Mouse (Mus musculus): ENCODE measurements at regions not wholly inside any gene's neighbourhood (a gene's known extent, or its start where the extent isn't known, plus 50 kb on each side); places are given as distances from the start of the nearest gene placed in this dataset.

GRCm38 (mm10) chr15:59207976-59208375 is 318.9 kb downstream of the Gm49356 start:
- DNase-seq (ENCODE audit: low spot score in 2 of 2): no peak

- DNase-seq (ENCODE audit: low spot score in 2 of 2): peak; percentile 49 to 54
Observed at GRCm38 (mm10) chr15:59212362-59212761, 323.3 kb downstream of the Gm49356 start.

GRCm38 (mm10) chr15:59214096-59214495 is 325.0 kb downstream of the Gm49356 start:
- DNase-seq (ENCODE audit: low spot score in 2 of 2): no peak

GRCm38 (mm10) chr15:59215239-59215638 is 326.1 kb downstream of the Gm49356 start:
- DNase-seq (ENCODE audit: low spot score in 2 of 2): no peak

- DNase-seq (ENCODE audit: low spot score in 2 of 2): no peak
Observed at GRCm38 (mm10) chr15:59217481-59217880, 328.4 kb downstream of the Gm49356 start.

- DNase-seq (ENCODE audit: low spot score in 2 of 2): no peak
Observed at GRCm38 (mm10) chr15:59218916-59219315, 329.8 kb downstream of the Gm49356 start.

- no peak for DNase-seq (ENCODE audit: low spot score in 2 of 2)
Observed at GRCm38 (mm10) chr15:59225637-59226036, 336.5 kb downstream of the Gm49356 start.

GRCm38 (mm10) chr15:59227293-59227692 is 338.2 kb downstream of the Gm49356 start:
- no peak for DNase-seq (ENCODE audit: low spot score in 2 of 2)

GRCm38 (mm10) chr15:59230536-59230935 is 341.4 kb downstream of the Gm49356 start:
- no peak for DNase-seq (ENCODE audit: low spot score in 2 of 2)

- no peak for DNase-seq (ENCODE audit: low spot score in 2 of 2)
Observed at GRCm38 (mm10) chr15:59231703-59232102, 342.6 kb downstream of the Gm49356 start.

GRCm38 (mm10) chr15:59232290-59232689 is 343.2 kb downstream of the Gm49356 start:
- no peak for DNase-seq (ENCODE audit: low spot score in 2 of 2)

GRCm38 (mm10) chr15:59237446-59238161 is 348.5 kb downstream of the Gm49356 start:
- DNase-seq (ENCODE audit: low spot score in 2 of 2): peak; percentile 7 to 17

- no peak for DNase-seq (ENCODE audit: low spot score in 2 of 2)
Observed at GRCm38 (mm10) chr15:59241752-59242151, 352.7 kb downstream of the Gm49356 start.

- DNase-seq (ENCODE audit: low spot score in 2 of 2): peak in 1 of 2 experiments; percentile 20
Observed at GRCm38 (mm10) chr15:59245927-59246649, 357.0 kb downstream of the Gm49356 start.

GRCm38 (mm10) chr15:59248477-59249260 is 359.6 kb downstream of the Gm49356 start:
- no peak for DNase-seq (ENCODE audit: low spot score in 2 of 2)

GRCm38 (mm10) chr15:59261380-59261779 is 372.3 kb downstream of the Gm49356 start:
- no peak for DNase-seq (ENCODE audit: low spot score in 2 of 2)

GRCm38 (mm10) chr15:59262380-59262779 is 373.3 kb downstream of the Gm49356 start:
- DNase-seq (ENCODE audit: low spot score in 2 of 2): no peak

- peak in 1 of 2 experiments; percentile 41 for DNase-seq (ENCODE audit: low spot score in 2 of 2)
Observed at GRCm38 (mm10) chr15:59263433-59264328, 374.6 kb downstream of the Gm49356 start.

All from urinary bladder, postnatal 36 days (tissue).